Mouse (Mus musculus) heart, embryonic 14.5 days (tissue): ENCODE results near the gene Atp2c1. TPM values are rescaled to one million over a fixed set of nuclear protein-coding genes. Genes with fewer than 3 reads are reported as not detected.

ENCODE experiments used
- ATAC-seq: fragments of 200-750 bp; cut with Nextera tagmentation; 2 replicates; pipeline ENCODE4 v1.8.0; 2017; ENCODE audit warnings: low read depth, moderate TSS enrichment; ENCODE audit not compliant: insufficient number of reproducible peaks, insufficient read depth, low FRiP score
- H3K27ac ChIP-seq, 2 experiments: fragments of 200-500 bp in 1 of 2; fragments of 300-500 bp in 1 of 2; sonication (generic) in 1 of 2; replicated peaks in 1 of 2; 2 replicates each; pipeline ENCODE4 v1.5.1; 2012 to 2014; ENCODE audit warnings: low read depth in 2 of 2, low read length in 2 of 2, control low read depth in 1 of 2, mild to moderate bottlenecking in 1 of 2, mixed read lengths in 1 of 2; ENCODE audit not compliant: control insufficient read depth in 1 of 2, insufficient read depth in 1 of 2
- H3K27me3 ChIP-seq: fragments of 300-500 bp; sonication (generic); 2 replicates; pipeline ENCODE4 v1.6.1; 2014; ENCODE audit warnings: mild to moderate bottlenecking, low read length, control low read depth; ENCODE audit not compliant: control insufficient read depth, insufficient read depth
- H3K36me3 ChIP-seq: fragments of 300-500 bp; sonication (generic); 2 replicates; pipeline ENCODE4 v1.6.1; 2014; ENCODE audit warnings: mild to moderate bottlenecking, control low read depth, low read length, mixed read lengths; ENCODE audit not compliant: control insufficient read depth, insufficient read depth
- H3K4me1 ChIP-seq, 2 experiments: fragments of 200-500 bp in 1 of 2; fragments of 300-500 bp in 1 of 2; sonication (generic) in 1 of 2; 2 replicates each; pipeline ENCODE4 v1.6.1; 2012 to 2014; ENCODE audit warnings: low read length in 2 of 2, control low read depth in 1 of 2, mixed read lengths in 1 of 2; ENCODE audit not compliant: control insufficient read depth in 2 of 2, insufficient read depth in 2 of 2
- H3K4me2 ChIP-seq: fragments of 300-500 bp; sonication (generic); 2 replicates; pipeline ENCODE4 v1.6.1; 2014; ENCODE audit warnings: mild to moderate bottlenecking, low read length
- H3K4me3 ChIP-seq, 2 experiments: fragments of 200-500 bp in 1 of 2; fragments of 300-500 bp in 1 of 2; sonication (generic) in 1 of 2; 2 replicates each; pipeline ENCODE4 v1.5.1; 2012 to 2014; ENCODE audit warnings: low read length in 2 of 2, mild to moderate bottlenecking in 2 of 2, control low read depth in 1 of 2, low read depth in 1 of 2, moderate library complexity in 1 of 2; ENCODE audit not compliant: control insufficient read depth in 1 of 2, insufficient read depth in 1 of 2
- H3K9ac ChIP-seq: fragments of 300-500 bp; sonication (generic); 2 replicates; pipeline ENCODE4 v1.6.1; 2014; ENCODE audit warnings: mild to moderate bottlenecking, low read length
- H3K9me3 ChIP-seq: fragments of 300-500 bp; sonication (generic); 2 replicates; pipeline ENCODE4 v1.6.1; 2016; ENCODE audit warnings: low read length, control low read depth; ENCODE audit not compliant: control insufficient read depth
- WGBS: fragments of 180-500 bp; shearing (Covaris S2); extraction: QIAGEN DNeasy Blood & Tissue Kit; methylation state at CpG from one replicate; pipeline ENCODE4 v1.1.7; 2014; 5-methylcytosine and 5-hydroxymethylcytosine counted together
- polyA plus RNA-seq: library from polyadenylated mRNA; unstranded; fragments of >200 nt; fragmentation: Nextera tagmentation; extraction: Ambion mirVana; gene quantifications from 2 replicates; pipeline ENCODE4 v1.2.1, GENCODE M21; 2014

Gene Atp2c1
- polyA plus RNA-seq, 1 experiment from 2014 or later: 62.8 TPM

GRCm38 (mm10) chr9:105461496-105461895 is 65.6 kb downstream of the Atp2c1 start:
- no peaks in the 10 kb centered on the region for H3K9me3 ChIP-seq
- no peak overlapping the region for H3K4me2 ChIP-seq
- 93% methylated on average over 7 of the region's 7 CpGs for WGBS
- no peaks in the 10 kb centered on the region for H3K4me1 ChIP-seq
- H3K27ac ChIP-seq: no peak overlapping the region
- H3K4me3 ChIP-seq: no peak overlapping the region
- no peaks in the 10 kb centered on the region for H3K27me3 ChIP-seq
- peaks cover 55% of the 10 kb centered on the region for H3K36me3 ChIP-seq
- no peak for ATAC-seq
- H3K9ac ChIP-seq: no peak overlapping the region

GRCm38 (mm10) chr9:105459032-105459431 is 68.1 kb downstream of the Atp2c1 start:
- no peaks in the 10 kb centered on the region for H3K4me1 ChIP-seq
- no peak for ATAC-seq
- H3K4me3 ChIP-seq: no peak overlapping the region
- no peak overlapping the region for H3K27ac ChIP-seq
- H3K9ac ChIP-seq: no peak overlapping the region
- WGBS: 87% methylated on average over 13 of the region's 13 CpGs
- H3K9me3 ChIP-seq: no peaks in the 10 kb centered on the region
- H3K4me2 ChIP-seq: no peak overlapping the region
- peaks cover 58% of the 10 kb centered on the region for H3K36me3 ChIP-seq
- H3K27me3 ChIP-seq: no peaks in the 10 kb centered on the region

- Histone ChIP-seq H3K4me1 (no peaks in the 10 kb centered on the region), H3K27me3 (no peaks in the 10 kb centered on the region), H3K27ac (no peak overlapping the region), H3K4me2 (no peak overlapping the region), H3K36me3 (peaks cover 78% of the 10 kb centered on the region), H3K9me3 (no peaks in the 10 kb centered on the region), H3K9ac (no peak overlapping the region), H3K4me3 (no peak overlapping the region)
- WGBS: 87% methylated on average over 6 of the region's 6 CpGs
- ATAC-seq: no peak
Observed at GRCm38 (mm10) chr9:105408549-105408948, 118.6 kb downstream of the Atp2c1 start.

GRCm38 (mm10) chr9:105395218-105395627 is 131.9 kb downstream of the Atp2c1 start, which contains the start of the genes Aste1 and Nek11:
Aste1 (plus strand) TSS chr9:105395392.
Nek11 (minus strand) TSS chr9:105395524.
- Histone ChIP-seq H3K4me3 (peak within 1 kb of the TSS; percentile 79 to 88), H3K27me3 (no peaks in the 10 kb centered on the region), H3K36me3 (peaks cover 31% of the 10 kb centered on the region), H3K9ac (peak within 1 kb of the TSS; percentile 82), H3K27ac (peak within 1 kb of the TSS; percentile 97 to 99), H3K9me3 (no peaks in the 10 kb centered on the region), H3K4me1 (peaks cover 0 to 26% of the 10 kb centered on the region in 2 experiments; a peak in 3 of 4 replicates), H3K4me2 (peak within 1 kb of the TSS; percentile 90)
- ATAC-seq: peak; percentile 96
- under 1% methylated on average over 44 of the region's 44 CpGs for WGBS

- WGBS: 13% methylated on average over 11 of the region's 11 CpGs
- Histone ChIP-seq H3K4me2 (peak overlapping the region; percentile 90), H3K9me3 (no peaks in the 10 kb centered on the region), H3K27me3 (no peaks in the 10 kb centered on the region), H3K27ac (no peak overlapping the region), H3K36me3 (peaks cover 28% of the 10 kb centered on the region), H3K9ac (peak overlapping the region; percentile 82), H3K4me1 (peaks cover 0 to 26% of the 10 kb centered on the region in 2 experiments; a peak in 3 of 4 replicates), H3K4me3 (peak overlapping the region; percentile 79 to 88)
- no peak for ATAC-seq
Observed at GRCm38 (mm10) chr9:105394720-105395119, 132.4 kb downstream of the Atp2c1 start.

- no peaks in the 10 kb centered on the region for H3K27me3 ChIP-seq
- no peak overlapping the region for H3K9ac ChIP-seq
- H3K4me1 ChIP-seq: no peaks in the 10 kb centered on the region
- 53% methylated on average over 4 of the region's 5 CpGs for WGBS
- H3K9me3 ChIP-seq: no peaks in the 10 kb centered on the region
- H3K36me3 ChIP-seq: no peaks in the 10 kb centered on the region
- no peak for ATAC-seq
- H3K4me3 ChIP-seq: no peak overlapping the region
- H3K27ac ChIP-seq: no peak overlapping the region
- no peak overlapping the region for H3K4me2 ChIP-seq
Observed at GRCm38 (mm10) chr9:105390616-105391015, 136.5 kb downstream of the Atp2c1 start.

- Histone ChIP-seq H3K4me2 (no peak overlapping the region), H3K27ac (no peak overlapping the region), H3K9ac (no peak overlapping the region), H3K27me3 (no peaks in the 10 kb centered on the region), H3K9me3 (no peaks in the 10 kb centered on the region), H3K4me3 (no peak overlapping the region), H3K4me1 (no peaks in the 10 kb centered on the region), H3K36me3 (no peaks in the 10 kb centered on the region)
- no peak for ATAC-seq
- WGBS: 12% methylated on average over 4 of the region's 4 CpGs
Observed at GRCm38 (mm10) chr9:105389289-105389688, 137.8 kb downstream of the Atp2c1 start.

GRCm38 (mm10) chr9:105387403-105387802 is 139.7 kb downstream of the Atp2c1 start:
- Histone ChIP-seq H3K9ac (no peak overlapping the region), H3K9me3 (no peaks in the 10 kb centered on the region), H3K4me2 (no peak overlapping the region), H3K4me1 (no peaks in the 10 kb centered on the region), H3K36me3 (no peaks in the 10 kb centered on the region), H3K4me3 (no peak overlapping the region), H3K27me3 (no peaks in the 10 kb centered on the region), H3K27ac (no peak overlapping the region)
- WGBS: 78% methylated on average over 5 of the region's 5 CpGs
- no peak for ATAC-seq
